Mouse (Mus musculus): Measurements from ENCODE around the gene Aoc3. TPM values are rescaled to one million over a fixed set of nuclear protein-coding genes. Genes with fewer than 3 reads are reported as not detected.

Gene Aoc3
- polyA plus RNA-seq (2012; ENCODE audit: low replicate concordance): 0.37 and 0.41 TPM in 2 replicates

DNA sequence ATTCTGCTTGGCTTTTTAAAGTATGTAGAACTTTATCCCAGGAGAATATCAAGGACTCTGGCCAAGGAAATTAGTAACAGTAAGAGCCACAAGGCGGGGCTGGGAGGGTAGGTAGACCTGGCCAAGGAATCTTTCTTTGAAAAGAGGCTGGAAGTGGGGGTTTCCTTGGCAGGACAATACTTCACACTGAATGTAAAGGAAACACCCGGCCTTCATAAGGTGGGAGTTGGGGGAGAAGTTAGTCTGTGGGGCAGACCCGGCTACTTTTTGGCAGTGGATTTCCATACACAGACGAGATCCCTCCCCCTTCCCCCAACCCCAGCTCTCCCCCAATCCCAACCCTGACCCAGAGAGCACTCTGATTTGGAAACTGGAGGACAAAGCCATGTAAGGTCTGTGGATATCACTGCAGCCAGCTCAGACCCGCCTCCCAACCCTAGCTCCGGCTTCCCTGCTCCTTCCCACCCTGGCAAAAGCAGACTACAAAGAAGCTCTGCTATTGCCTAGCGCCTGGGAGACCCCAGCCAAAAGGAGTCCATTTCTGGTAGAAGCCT lies at the start of gene Aoc3:
TSS of gene Aoc3 (plus strand) at position 235 of the 554 bp plus-strand sequence.

DNA sequence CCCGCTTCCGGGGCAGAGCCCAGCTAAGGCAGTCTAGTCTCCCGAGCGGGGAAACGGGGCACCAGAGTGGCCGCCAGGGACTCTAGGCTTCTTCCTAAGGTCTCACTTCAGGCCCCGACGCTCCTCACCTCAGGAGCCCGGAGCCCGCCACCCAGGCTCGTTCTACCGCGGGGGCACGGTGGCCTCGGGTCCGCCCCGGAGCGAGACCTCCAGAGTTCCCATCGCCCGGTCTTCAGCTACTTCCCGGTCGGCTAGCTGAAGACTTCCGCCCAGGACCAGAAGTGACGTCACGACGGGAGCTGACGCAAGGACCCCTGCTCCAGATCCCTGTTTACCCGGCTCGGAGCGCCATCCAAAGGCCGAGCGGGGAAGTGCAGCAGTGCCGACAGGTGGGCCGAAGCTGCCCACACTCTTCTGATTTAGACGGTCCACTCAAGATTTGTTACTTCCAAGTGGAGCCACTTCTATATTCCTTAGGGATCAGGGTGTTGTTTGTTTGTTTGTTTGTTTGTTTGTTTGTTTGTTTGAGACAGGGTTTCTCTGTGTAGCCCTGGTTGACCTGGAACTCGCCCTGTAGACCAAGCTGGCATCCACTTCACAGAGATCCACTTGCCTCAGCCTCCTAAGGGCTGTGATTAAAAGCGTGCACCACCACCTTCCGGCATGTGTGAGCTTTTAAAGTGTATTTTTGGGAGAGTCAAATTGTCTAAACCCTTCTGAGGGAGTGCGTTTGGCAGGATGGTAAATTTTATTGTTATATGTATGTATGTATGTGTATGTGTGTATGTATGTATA lies 28.2 kb upstream of the Aoc3 start, which contains the start of gene Becn1:
TSS of gene Becn1 (minus strand) at position 283 of the 795 bp plus-strand sequence.

DNA sequence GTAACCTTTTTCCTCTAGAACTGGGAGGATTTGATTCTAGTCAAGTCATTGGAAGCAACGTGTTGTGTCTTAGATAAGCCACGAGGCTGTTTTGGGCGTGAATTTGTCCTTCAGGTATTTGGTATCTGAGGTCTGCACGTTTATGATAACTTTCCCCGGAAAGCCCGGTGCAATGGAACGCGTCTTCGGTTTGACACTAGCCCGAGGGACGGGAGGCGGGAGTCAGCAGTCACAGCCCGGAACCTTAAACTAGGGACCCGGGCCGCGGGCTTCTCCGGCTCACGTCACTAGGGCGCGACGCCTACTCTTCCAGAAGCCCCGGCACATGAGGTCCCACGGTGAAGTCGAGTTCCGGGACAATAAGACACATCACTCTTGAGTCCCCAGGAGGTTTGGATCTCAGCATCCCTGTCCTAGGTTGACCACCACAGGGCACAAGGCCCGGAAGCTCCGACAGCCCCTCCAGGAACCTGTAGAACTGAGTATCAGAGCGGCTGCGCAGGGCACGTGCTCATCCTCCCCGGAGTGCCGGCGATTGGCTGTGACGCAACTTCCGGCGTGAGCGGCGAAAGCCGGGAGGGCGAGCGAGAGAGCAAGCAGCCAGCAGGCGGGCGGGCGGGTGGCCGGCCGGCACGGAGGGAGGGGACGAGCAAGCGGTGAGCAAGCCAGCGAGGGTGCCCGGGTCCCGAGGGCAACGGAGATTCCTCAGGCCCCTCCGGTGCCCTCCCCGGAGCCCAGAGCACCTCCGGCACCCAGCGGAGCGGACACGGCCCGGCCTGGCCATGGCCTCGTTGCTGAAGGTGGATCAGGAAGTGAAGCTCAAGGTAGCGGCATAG lies 14.5 kb upstream of the Aoc3 start, which contains the start of gene Psme3:
TSS of gene Psme3 (plus strand) at position 549 of the 836 bp plus-strand sequence.

DNA sequence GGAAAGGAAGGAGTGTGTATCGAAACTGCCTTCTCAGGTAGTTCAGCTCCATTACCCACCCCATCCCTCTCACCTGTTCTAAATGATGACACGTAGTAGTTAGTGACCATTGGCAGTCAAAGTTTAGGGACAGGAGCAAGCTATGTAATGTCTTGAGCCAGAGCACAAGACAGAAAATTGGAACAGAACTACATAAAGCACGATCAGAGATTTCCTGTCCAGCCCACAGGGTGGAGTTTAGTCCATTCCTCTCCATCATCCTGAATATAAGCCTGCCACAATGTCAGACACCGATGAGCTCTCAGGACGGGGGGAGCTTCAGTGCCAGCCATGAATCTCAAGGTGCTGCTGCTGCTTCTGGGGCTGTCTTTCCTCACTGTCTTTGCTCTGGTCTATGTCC lies 5.6 kb upstream of the Aoc3 start, which contains the start of gene Aoc2:
TSS of gene Aoc2 (plus strand) at position 301 of the 400 bp plus-strand sequence.

DNA sequence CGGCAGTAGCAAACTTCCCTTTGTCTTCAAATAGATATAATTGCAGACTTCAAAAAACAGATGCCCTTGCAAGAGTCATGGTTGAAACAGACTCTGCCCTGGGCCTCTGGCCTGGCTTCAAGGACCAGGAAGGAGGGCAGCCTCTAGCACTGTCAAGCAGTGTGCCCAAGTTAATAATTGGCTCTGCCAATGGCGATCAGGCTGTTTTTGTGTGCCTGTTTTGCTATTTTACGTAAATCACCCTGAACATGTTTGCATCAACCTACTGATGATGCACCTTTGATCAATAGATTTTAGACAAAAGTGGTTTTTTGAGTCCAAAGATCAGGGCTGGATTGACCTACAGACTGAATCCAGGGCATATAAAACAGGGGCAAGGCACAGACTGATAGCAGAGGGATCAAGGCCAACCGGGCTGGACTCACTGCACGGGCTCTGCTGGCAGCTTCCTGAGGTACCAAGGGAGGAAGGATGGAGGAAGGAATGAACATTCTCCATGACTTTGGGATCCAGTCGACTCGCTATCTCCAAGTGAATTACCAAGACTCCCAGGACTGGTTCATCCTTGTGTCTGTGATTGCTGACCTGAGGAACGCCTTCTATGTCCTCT lies 37.0 kb downstream of the Aoc3 start, which contains the start of gene G6pc:
TSS of gene G6pc (plus strand) at position 236 of the 610 bp plus-strand sequence.

Other genes with a start within 250 kb of the Aoc3 start
- 28.2 and 48.5 TPM in 2 replicates for gene Coasy, start 248.0 kb upstream of the Aoc3 start, polyA plus RNA-seq (2012; ENCODE audit: low replicate concordance)
- gene Mlx, start 243.3 kb upstream of the Aoc3 start, polyA plus RNA-seq (2012; ENCODE audit: low replicate concordance): 13.7 and 31.7 TPM in 2 replicates
- 16.3 and 18.1 TPM in 2 replicates for gene Psmc3ip, start 235.2 kb upstream of the Aoc3 start, polyA plus RNA-seq (2012; ENCODE audit: low replicate concordance)
- gene Retreg3, start 210.7 kb upstream of the Aoc3 start, polyA plus RNA-seq (2012; ENCODE audit: low replicate concordance): 5.6 and 18.8 TPM in 2 replicates
- gene Tubg1, start 210.7 kb upstream of the Aoc3 start, polyA plus RNA-seq (2012; ENCODE audit: low replicate concordance): 149 and 176 TPM in 2 replicates
- 1.7 and 2.4 TPM in 2 replicates for gene Tubg2, start 174.7 kb upstream of the Aoc3 start, polyA plus RNA-seq (2012; ENCODE audit: low replicate concordance)
- 0.40 and 0.42 TPM in 2 replicates for gene Cntnap1, start 160.1 kb upstream of the Aoc3 start, polyA plus RNA-seq (2012; ENCODE audit: low replicate concordance)
- gene Plekhh3, start 159.3 kb upstream of the Aoc3 start, polyA plus RNA-seq (2012; ENCODE audit: low replicate concordance): 3.2 and 5.3 TPM in 2 replicates
- 0.56 and 1.1 TPM in 2 replicates for gene Ccr10, start 155.2 kb upstream of the Aoc3 start, polyA plus RNA-seq (2012; ENCODE audit: low replicate concordance)
- 0.88 and 7.2 TPM in 2 replicates for gene Ezh1, start 104.1 kb upstream of the Aoc3 start, polyA plus RNA-seq (2012; ENCODE audit: low replicate concordance)
- gene Ramp2, start 84.6 kb upstream of the Aoc3 start, polyA plus RNA-seq (2012; ENCODE audit: low replicate concordance): 5.4 and 11.1 TPM in 2 replicates
- gene Vps25, start 76.9 kb upstream of the Aoc3 start, polyA plus RNA-seq (2012; ENCODE audit: low replicate concordance): 73.9 and 74.5 TPM in 2 replicates
- 6.0 and 8.9 TPM in 2 replicates for gene Wnk4, start 70.0 kb upstream of the Aoc3 start, polyA plus RNA-seq (2012; ENCODE audit: low replicate concordance)
- 0.17 TPM in 1 of 2 replicates, not detected in the other for gene Cntd1, start 51.6 kb upstream of the Aoc3 start, polyA plus RNA-seq (2012; ENCODE audit: low replicate concordance)
- 2.0 and 15.7 TPM in 2 replicates for gene Coa3, start 51.5 kb upstream of the Aoc3 start, polyA plus RNA-seq (2012; ENCODE audit: low replicate concordance)
- gene Becn1, start 28.3 kb upstream of the Aoc3 start, polyA plus RNA-seq (2012; ENCODE audit: low replicate concordance): 55.6 and 84.1 TPM in 2 replicates
- 97.5 and 117 TPM in 2 replicates for gene Psme3, start 14.4 kb upstream of the Aoc3 start, polyA plus RNA-seq (2012; ENCODE audit: low replicate concordance)
- 11.1 and 13.4 TPM in 2 replicates for gene Aoc2, start 5.5 kb upstream of the Aoc3 start, polyA plus RNA-seq (2012; ENCODE audit: low replicate concordance)
- not detected in 2 replicates for gene G6pc, start 37.0 kb downstream of the Aoc3 start, polyA plus RNA-seq (2012; ENCODE audit: low replicate concordance)
- gene Aarsd1, start 87.0 kb downstream of the Aoc3 start, polyA plus RNA-seq (2012; ENCODE audit: low replicate concordance): 38.8 and 49.0 TPM in 2 replicates
- gene Gm27029, start 94.2 kb downstream of the Aoc3 start, polyA plus RNA-seq (2012; ENCODE audit: low replicate concordance): 0.33 TPM in 1 of 2 replicates, not detected in the other
- gene Rundc1, start 94.5 kb downstream of the Aoc3 start, polyA plus RNA-seq (2012; ENCODE audit: low replicate concordance): 4.3 and 5.0 TPM in 2 replicates
- gene Ptges3l, start 94.7 kb downstream of the Aoc3 start, polyA plus RNA-seq (2012; ENCODE audit: low replicate concordance): 0.16 and 0.95 TPM in 2 replicates
- gene Rpl27, start 111.7 kb downstream of the Aoc3 start, polyA plus RNA-seq (2012; ENCODE audit: low replicate concordance): 98.1 and 303 TPM in 2 replicates
- gene Ifi35, start 117.8 kb downstream of the Aoc3 start, polyA plus RNA-seq (2012; ENCODE audit: low replicate concordance): 22.6 and 37.1 TPM in 2 replicates
- 3.2 and 4.2 TPM in 2 replicates for gene Rnd2, start 134.4 kb downstream of the Aoc3 start, polyA plus RNA-seq (2012; ENCODE audit: low replicate concordance)
- gene Vat1, start 135.6 kb downstream of the Aoc3 start, polyA plus RNA-seq (2012; ENCODE audit: low replicate concordance): 45.9 and 70.6 TPM in 2 replicates
- 0.80 and 24.6 TPM in 2 replicates for gene Brca1, start 221.3 kb downstream of the Aoc3 start, polyA plus RNA-seq (2012; ENCODE audit: low replicate concordance)
- gene Nbr1, start 221.5 kb downstream of the Aoc3 start, polyA plus RNA-seq (2012; ENCODE audit: low replicate concordance): 37.6 and 46.4 TPM in 2 replicates